Mouse (Mus musculus) hindbrain, embryonic 14.5 days (tissue): ENCODE data around the gene Mmp28. TPM values are rescaled to one million over a fixed set of nuclear protein-coding genes. Genes with fewer than 3 reads are reported as not detected.

Experiments used
- ATAC-seq: fragments of 200-750 bp; cut with Nextera tagmentation; 2 replicates; pipeline ENCODE4 v1.8.0; 2017; ENCODE audit warnings: moderate number of reproducible peaks, mild to moderate bottlenecking, moderate TSS enrichment, moderate library complexity; ENCODE audit not compliant: low FRiP score
- DNase-seq: peaks from one replicate; pipeline ENCODE4 v3.0.0-alpha.2; 2015; ENCODE audit warnings: low spot score
- H3K27ac ChIP-seq: fragments of 300-500 bp; sonication (generic); 2 replicates; pipeline ENCODE4 v1.5.1; 2014; ENCODE audit warnings: mild to moderate bottlenecking, moderate library complexity
- H3K27me3 ChIP-seq: fragments of 300-500 bp; sonication (generic); 2 replicates; pipeline ENCODE4 v1.6.1; 2014; ENCODE audit warnings: mild to moderate bottlenecking, low read length, mixed read lengths; ENCODE audit not compliant: control insufficient read depth, insufficient read depth
- H3K36me3 ChIP-seq: fragments of 300-500 bp; sonication (generic); replicated peaks from 2 replicates; pipeline ENCODE4 v1.6.1; 2014; ENCODE audit not compliant: control insufficient read depth, insufficient read depth
- H3K4me1 ChIP-seq: fragments of 300-500 bp; sonication (generic); replicated peaks from 2 replicates; pipeline ENCODE4 v1.6.1; 2014; ENCODE audit warnings: antibody characterized with exemption, low read length, mixed read lengths; ENCODE audit not compliant: control insufficient read depth, insufficient read depth
- H3K4me2 ChIP-seq: fragments of 300-500 bp; sonication (generic); replicated peaks from 2 replicates; pipeline ENCODE4 v1.6.1; 2014; ENCODE audit warnings: mild to moderate bottlenecking, moderate library complexity
- H3K4me3 ChIP-seq: fragments of 300-500 bp; sonication (generic); replicated peaks from 2 replicates; pipeline ENCODE4 v1.5.1; 2014; ENCODE audit warnings: mild to moderate bottlenecking, low read length
- H3K9ac ChIP-seq: fragments of 300-500 bp; sonication (generic); 2 replicates; pipeline ENCODE4 v1.6.1; 2014
- H3K9me3 ChIP-seq: fragments of 300-500 bp; sonication (generic); 2 replicates; pipeline ENCODE4 v1.6.1; 2016; ENCODE audit warnings: low read length; ENCODE audit not compliant: control insufficient read depth
- WGBS: fragments of 180-500 bp; shearing (Covaris S2); extraction: QIAGEN DNeasy Blood & Tissue Kit; methylation state at CpG from one replicate; pipeline ENCODE4 v1.1.7; 2014; 5-methylcytosine and 5-hydroxymethylcytosine counted together
- polyA plus RNA-seq: library from polyadenylated mRNA; unstranded; fragments of >200 nt; fragmentation: Nextera tagmentation; extraction: Ambion mirVana; gene quantifications from 2 replicates; pipeline ENCODE4 v1.2.1, GENCODE M21; 2014

The Mmp28 gene
- polyA plus RNA-seq, 1 experiment from 2014 or later: 3.9 TPM

DNA sequence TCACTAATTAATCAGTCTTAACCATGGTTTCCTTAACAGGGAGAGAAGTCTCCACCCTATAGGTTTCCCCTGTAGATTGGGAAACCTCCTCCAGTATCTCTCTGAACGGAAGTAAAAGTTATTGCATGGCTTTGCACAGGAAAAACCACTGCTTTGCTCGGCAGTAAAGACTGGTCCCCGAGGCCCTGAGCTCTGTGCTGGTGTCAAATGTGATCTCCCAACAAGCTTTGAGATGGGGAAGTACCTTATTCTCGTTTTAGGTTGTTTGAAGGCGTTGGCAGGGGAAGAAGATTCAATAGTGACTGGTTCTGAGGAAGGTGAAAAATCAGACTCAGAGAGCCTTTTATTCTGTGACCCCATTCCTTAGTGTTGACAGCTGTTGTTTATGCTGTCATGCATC, 64.1 kb downstream of the Mmp28 start:
- no peak for DNase-seq
- Histone ChIP-seq H3K27me3 (no peaks in the 10 kb centered on the region), H3K9ac (no peak overlapping the region), H3K4me3 (no peak overlapping the region), H3K4me2 (no peak overlapping the region), H3K9me3 (no peaks in the 10 kb centered on the region), H3K4me1 (no peaks in the 10 kb centered on the region; the same call in 1 of the 2 replicates), H3K36me3 (peaks cover 77% of the 10 kb centered on the region), H3K27ac (no peak overlapping the region)
- 81% methylated on average over 5 of the region's 5 CpGs for WGBS
- no peak for ATAC-seq

DNA sequence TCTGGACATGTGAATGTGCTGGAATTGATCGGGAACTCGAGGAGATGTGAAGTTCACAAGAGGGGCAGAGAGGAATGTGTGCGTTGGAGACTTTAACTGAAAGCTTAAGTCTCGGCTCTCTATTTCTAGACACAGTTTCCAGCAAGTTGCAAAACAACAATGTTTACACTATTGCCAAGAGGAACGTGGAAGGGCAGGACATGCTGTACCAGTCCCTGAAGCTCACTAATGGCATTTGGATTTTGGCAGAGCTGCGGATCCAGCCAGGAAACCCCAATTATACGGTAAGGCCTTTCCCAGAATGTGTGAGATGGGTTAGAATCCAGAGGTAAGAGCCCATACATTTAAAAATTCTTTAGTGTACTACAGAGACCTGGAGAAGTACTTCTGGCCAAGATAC, 65.2 kb downstream of the Mmp28 start:
- no peak for DNase-seq
- Histone ChIP-seq H3K4me1 (no peaks in the 10 kb centered on the region; the same call in 1 of the 2 replicates), H3K4me2 (no peak overlapping the region), H3K27ac (no peak overlapping the region), H3K4me3 (no peak overlapping the region), H3K36me3 (peaks cover 75% of the 10 kb centered on the region), H3K27me3 (no peaks in the 10 kb centered on the region), H3K9ac (no peak overlapping the region), H3K9me3 (no peaks in the 10 kb centered on the region)
- no peak for ATAC-seq
- 93% methylated on average over 7 of the region's 7 CpGs for WGBS

DNA sequence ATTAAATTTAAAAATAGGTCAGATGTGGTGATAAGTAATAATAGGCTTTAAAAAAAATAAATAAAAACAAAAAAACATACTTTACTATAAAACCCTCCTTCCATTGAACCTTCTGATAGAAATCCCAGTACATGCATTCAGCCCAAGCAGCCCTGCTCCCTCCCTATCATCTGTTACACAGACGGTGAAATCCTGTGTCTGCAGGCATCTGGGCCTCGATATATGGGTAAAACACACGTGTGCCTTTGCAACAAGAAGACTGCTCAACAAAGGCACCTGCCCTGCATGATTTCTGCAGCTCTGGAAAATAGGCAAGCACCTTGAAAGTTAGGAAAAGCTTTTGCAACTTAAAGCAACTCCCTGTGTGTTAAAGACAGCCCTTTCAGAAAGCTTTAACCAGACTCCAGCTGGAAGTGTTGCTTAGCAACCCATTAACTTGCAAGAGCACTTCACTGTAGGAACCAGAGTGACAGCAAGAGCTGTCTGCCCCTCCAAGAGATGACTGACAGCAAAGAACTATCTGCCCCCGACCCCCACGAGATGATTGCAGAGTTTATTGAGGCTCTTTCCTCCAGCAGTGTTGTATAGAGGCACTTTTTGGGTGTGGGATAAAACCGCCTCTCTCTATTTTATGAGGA, 68.0 kb downstream of the Mmp28 start:
- Histone ChIP-seq H3K36me3 (peaks cover 86% of the 10 kb centered on the region), H3K27ac (no peak overlapping the region), H3K4me2 (no peak overlapping the region), H3K9me3 (no peaks in the 10 kb centered on the region), H3K27me3 (no peaks in the 10 kb centered on the region), H3K4me1 (no peaks in the 10 kb centered on the region; the same call in 1 of the 2 replicates), H3K9ac (no peak overlapping the region), H3K4me3 (no peak overlapping the region)
- 11% methylated on average over 6 of the region's 6 CpGs for WGBS
- ATAC-seq (no peak), DNase-seq (no peak)

DNA sequence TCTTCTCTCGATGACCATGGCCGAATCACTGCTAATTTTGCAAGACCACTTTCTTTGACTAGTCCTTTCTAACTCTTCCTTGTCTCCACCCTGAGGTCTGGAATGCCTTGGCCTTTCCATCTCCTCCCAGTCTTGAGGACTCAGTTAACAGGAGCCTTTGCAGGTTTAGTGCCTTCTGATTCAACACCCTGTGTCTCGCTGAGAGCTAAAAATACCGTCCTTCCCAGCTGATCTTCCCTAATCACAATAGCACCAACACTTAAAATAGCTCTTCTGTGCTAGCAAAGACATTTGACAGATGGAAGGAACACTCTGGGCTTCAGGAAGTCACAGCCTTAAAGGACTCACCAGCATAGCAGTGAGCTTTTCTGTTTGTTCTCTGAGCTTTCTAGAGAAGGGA, 69.8 kb downstream of the Mmp28 start:
- no peak overlapping the region for H3K4me2 ChIP-seq
- no peak for ATAC-seq
- WGBS: 91% methylated on average over 4 of the region's 4 CpGs
- no peak overlapping the region for H3K27ac ChIP-seq
- H3K36me3 ChIP-seq: peaks cover 72% of the 10 kb centered on the region
- H3K27me3 ChIP-seq: no peaks in the 10 kb centered on the region
- H3K4me1 ChIP-seq: no peaks in the 10 kb centered on the region; the same call in 1 of the 2 replicates
- H3K4me3 ChIP-seq: no peak overlapping the region
- H3K9me3 ChIP-seq: no peaks in the 10 kb centered on the region
- no peak overlapping the region for H3K9ac ChIP-seq
- DNase-seq: no peak

Other genes with a start within 250 kb of the Mmp28 start
- gene Slfn14, start 176.3 kb downstream of the Mmp28 start, polyA plus RNA-seq: 0.05 TPM in 1 of 2 replicates, not detected in the other
- 154 and 180 TPM in 2 replicates for gene Ap2b1, start 164.0 kb downstream of the Mmp28 start, polyA plus RNA-seq
- 14.9 and 15.1 TPM in 2 replicates for gene Pex12, start 160.5 kb downstream of the Mmp28 start, polyA plus RNA-seq
- gene Rasl10b, start 53.9 kb downstream of the Mmp28 start, polyA plus RNA-seq: 27.1 and 28.6 TPM in 2 replicates
- 0.97 and 1.5 TPM in 2 replicates for gene Gas2l2, start 33.6 kb downstream of the Mmp28 start, polyA plus RNA-seq
- gene 1700020L24Rik, start 25.4 kb downstream of the Mmp28 start, polyA plus RNA-seq: 0.39 and 0.60 TPM in 2 replicates
- 9.4 and 11.3 TPM in 2 replicates for gene Taf15, start 10.0 kb upstream of the Mmp28 start, polyA plus RNA-seq
- gene Heatr9, start 59.1 kb upstream of the Mmp28 start, polyA plus RNA-seq: not detected in 2 replicates
- gene Ccl5, start 67.4 kb upstream of the Mmp28 start, polyA plus RNA-seq: not detected in 2 replicates
- gene Ccl9, start 115.6 kb upstream of the Mmp28 start, polyA plus RNA-seq: 2.1 and 2.9 TPM in 2 replicates
- 2.5 and 3.1 TPM in 2 replicates for gene Ccl6, start 130.0 kb upstream of the Mmp28 start, polyA plus RNA-seq
- not detected in 2 replicates for gene Rpl9-ps1, start 182.6 kb upstream of the Mmp28 start, polyA plus RNA-seq
- gene Ccl3, start 186.3 kb upstream of the Mmp28 start, polyA plus RNA-seq: 1.5 and 1.9 TPM in 2 replicates
- gene Ccl4, start 199.5 kb upstream of the Mmp28 start, polyA plus RNA-seq: 0.43 TPM in 1 of 2 replicates, not detected in the other
- gene Wfdc17, start 240.9 kb upstream of the Mmp28 start, polyA plus RNA-seq: 0.73 and 1.4 TPM in 2 replicates
- not detected in 2 replicates for gene Wfdc18, start 245.9 kb upstream of the Mmp28 start, polyA plus RNA-seq